Mouse (Mus musculus) layer of hippocampus, adult 2 months (tissue): ENCODE results near the gene Cwf19l1. TPM values are rescaled to one million over a fixed set of nuclear protein-coding genes. Genes with fewer than 3 reads are reported as not detected.

ENCODE experiments used
- DNase-seq, 2 experiments: peaks; one replicate each; pipeline ENCODE4 v3.0.0; 2022; ENCODE audit warnings: low spot score in 2 of 2
- H3K27ac ChIP-seq: fragments of 200-600 bp; 2 replicates; pipeline ENCODE4 v1.8.1; 2022
- H3K4me3 ChIP-seq: fragments of 200-600 bp; 2 replicates; pipeline ENCODE4 v1.8.1; 2022; ENCODE audit warnings: mild to moderate bottlenecking
- CTCF ChIP-seq: fragments of 200-600 bp; conservative IDR thresholded peaks from 2 replicates; pipeline ENCODE4 v1.8.1; 2022; ENCODE audit warnings: antibody characterized with exemption, mild to moderate bottlenecking, moderate library complexity
- total RNA-seq, 2 experiments: library from RNA; stranded (reverse); gene quantifications; 2 replicates each; pipeline ENCODE4 v1.2.3; 2021

The Cwf19l1 gene
- total RNA-seq, 2 experiments from 2014 or later: 18.0 to 19.4 TPM

DNA sequence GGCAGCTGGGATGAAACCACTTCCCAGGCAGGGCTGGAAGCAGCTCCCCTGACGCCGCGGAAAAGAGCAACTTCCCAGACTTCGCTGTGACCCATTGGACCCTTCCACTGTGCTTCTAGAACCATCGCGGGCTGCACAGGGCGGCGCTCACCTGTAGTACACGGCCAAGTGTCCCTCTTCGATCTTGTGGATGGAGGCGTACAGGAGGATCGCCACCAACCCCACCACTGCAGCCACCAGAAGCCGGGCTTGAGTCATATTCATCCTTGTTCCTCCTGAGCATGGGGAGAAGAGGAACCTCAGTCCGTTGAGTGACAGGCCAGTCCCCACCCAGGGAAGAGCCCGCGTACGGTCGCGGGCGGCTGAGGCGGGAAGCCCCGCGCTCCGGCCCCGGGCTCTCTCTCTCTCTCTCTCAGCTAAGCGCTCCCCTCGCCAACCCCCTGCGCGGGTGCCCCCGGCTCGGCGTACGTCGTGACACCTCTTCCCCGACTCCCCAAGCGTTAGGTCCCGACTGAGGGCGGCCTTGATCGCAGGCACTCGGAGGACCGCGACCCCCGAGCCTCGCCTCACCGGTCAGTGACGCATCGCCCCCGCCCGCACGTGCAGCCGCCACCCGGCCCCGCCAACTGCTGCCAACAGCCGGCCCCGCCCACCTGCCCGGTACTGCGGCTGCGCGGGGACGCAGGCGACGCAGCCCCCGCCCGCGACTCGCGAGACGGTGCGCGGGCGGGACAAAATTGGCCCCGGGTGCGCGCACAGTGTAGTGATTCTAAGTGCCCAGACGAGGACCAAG is 66.4 kb downstream of the Cwf19l1 start, which contains the start of gene Erlin1:
Gene Erlin1 (minus strand): TSS at position 665 of the 793 bp plus-strand sequence.
- TF ChIP-seq CTCF: no peak
- peak within 1 kb of the TSS; percentile 95 for H3K27ac ChIP-seq

DNA sequence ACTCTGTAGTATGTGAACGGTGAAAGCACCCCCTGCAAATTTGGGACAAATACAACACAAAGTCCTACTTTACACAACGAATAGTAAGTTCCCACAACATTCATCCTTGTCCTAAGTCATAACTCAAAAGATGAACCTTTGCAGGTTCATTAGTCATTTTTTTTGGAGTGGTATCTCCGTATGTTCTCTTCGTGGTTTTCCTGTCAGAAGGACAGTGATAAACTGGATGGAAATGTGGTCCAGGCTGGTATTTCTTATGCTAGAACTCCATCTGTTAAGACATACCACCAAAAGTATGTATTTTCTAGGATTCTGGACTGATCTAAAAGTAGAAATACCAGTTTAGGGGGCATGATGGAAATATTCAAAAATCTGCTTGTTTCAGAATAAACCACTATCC is 67.4 kb downstream of the Cwf19l1 start:
- no peak overlapping the region for H3K27ac ChIP-seq
- no peak for DNase-seq
- H3K4me3 ChIP-seq: peak overlapping the region; percentile 80
- no peak for TF ChIP-seq CTCF

More for the DNA sequence above, 66.4 kb downstream of the Cwf19l1 start, which contains the start of gene Erlin1:
- peak; percentile 82 to 90 for DNase-seq
- H3K4me3 ChIP-seq: peak within 1 kb of the TSS; percentile 80

DNA sequence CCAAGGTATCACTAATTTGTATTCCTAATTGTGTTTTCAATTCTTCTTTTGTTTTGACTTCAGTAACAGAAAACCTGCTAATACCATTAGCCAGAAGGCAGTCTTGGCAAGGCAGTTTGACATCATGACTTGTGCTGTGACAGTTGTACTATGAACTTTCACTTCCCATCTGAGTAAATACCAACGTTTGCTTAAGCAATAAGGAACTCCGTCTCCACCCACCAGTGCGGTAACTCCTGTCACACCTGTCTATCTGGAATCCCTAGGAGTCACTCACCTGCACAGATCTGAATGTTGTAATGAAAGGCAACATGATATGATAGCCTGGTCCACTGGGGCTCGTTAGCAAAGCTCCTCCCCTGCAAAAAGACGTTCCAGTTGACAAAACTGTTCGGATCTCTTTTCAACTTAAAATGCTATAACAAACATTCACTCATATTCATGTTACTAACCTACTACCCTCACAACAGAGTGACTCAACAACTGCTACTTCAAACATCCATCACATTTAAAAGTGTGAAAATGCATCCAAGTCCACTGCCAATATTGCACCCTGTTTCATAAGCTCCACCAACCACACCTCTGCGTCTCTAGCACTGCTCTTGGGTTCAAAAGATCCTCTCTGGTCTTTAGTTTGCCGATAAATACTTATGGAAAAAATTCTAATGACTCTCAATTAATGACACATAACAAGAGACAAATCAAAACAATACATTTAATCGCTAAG is 68.2 kb downstream of the Cwf19l1 start:
- Histone ChIP-seq H3K27ac (no peak overlapping the region), H3K4me3 (peak overlapping the region; percentile 1; the same call in 1 of the 2 replicates)
- DNase-seq: no peak
- no peak for TF ChIP-seq CTCF

DNA sequence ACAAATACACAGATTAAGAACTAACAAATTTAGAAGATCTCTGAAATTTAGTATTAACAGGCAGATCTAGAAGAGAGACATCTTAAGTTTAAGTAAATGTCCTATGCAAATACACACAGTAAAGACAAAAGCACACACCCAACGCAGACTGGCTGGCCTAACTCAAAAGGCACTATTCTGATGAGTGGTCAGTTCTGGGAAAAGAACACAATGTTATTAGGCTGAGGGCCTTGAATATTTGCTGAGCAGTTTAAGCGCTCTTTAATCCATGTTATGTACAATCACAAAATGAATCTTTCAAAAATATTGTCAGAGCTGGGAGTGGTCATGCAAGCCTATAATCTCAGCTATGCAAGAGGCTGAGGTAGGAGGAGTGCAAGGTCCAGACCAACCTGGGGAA is 70.9 kb downstream of the Cwf19l1 start:
- no peak for TF ChIP-seq CTCF
- Histone ChIP-seq H3K27ac (no peak overlapping the region), H3K4me3 (no peak overlapping the region)
- DNase-seq: no peak

DNA sequence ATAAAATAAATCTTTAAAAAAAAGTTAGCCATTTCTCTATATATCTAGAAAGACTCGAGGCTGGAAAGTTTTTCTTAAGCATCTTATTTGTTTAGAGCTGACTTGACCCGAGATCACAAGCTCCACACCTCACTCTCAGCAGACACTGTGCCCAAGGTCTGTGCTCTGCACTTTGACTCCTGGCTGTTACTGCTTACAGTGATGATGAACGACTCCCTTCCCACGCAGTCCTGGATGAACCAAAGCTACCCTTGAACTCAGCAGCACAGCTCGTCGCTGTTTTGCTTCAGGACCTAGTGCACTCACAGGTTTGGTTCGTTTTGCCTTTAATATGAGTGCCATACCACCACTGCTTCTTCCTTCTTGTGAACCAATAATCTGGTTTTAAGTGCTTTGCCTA is 71.9 kb downstream of the Cwf19l1 start:
- Histone ChIP-seq H3K4me3 (no peak overlapping the region), H3K27ac (no peak overlapping the region)
- no peak for TF ChIP-seq CTCF
- no peak for DNase-seq

DNA sequence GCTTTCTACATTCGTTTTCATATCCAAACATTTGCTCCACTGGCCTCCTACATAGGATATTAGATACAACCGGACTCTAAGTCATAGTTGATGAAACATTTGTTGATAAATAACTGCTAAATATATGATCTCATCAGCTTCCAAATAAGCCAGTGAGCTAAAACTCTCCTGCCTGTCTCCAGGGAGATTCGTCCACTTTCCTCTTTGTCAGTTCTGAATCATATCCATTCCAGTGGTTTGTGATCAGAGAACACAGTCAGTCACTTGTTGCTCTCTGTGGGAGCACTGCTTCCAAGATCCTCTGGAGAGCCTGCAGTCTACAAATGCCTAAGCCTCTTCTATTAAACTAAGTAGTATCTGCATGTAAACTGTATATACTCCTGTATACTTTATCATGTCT is 75.5 kb downstream of the Cwf19l1 start:
- no peak overlapping the region for H3K4me3 ChIP-seq
- no peak for TF ChIP-seq CTCF
- no peak for DNase-seq
- H3K27ac ChIP-seq: no peak overlapping the region

Other genes with a start within 250 kb of the Cwf19l1 start
- gene Dnmbp, start 195.7 kb downstream of the Cwf19l1 start, total RNA-seq: 1 to 10 TPM; 9.2 to 9.3 TPM
- gene Cpn1, start 149.3 kb downstream of the Cwf19l1 start, total RNA-seq: under 1 TPM in 1 of 2 experiments, not detected in 1; 0.36 TPM
- gene Cyp2c23, start 106.7 kb downstream of the Cwf19l1 start, total RNA-seq: not detected
- 10 to 100 TPM; 17.8 to 20.4 TPM for gene Erlin1, start 66.1 kb downstream of the Cwf19l1 start, total RNA-seq
- gene Chuk, start 28.4 kb downstream of the Cwf19l1 start, total RNA-seq: 10 to 100 TPM; 47.1 to 58.0 TPM
- gene Bloc1s2, start 10.6 kb upstream of the Cwf19l1 start, total RNA-seq: 10 to 100 TPM; 58.3 to 60.8 TPM
- under 1 TPM; 0.15 to 0.31 TPM for gene Pkd2l1, start 56.6 kb upstream of the Cwf19l1 start, total RNA-seq
- 1 to 10 TPM; 1.6 to 2.2 TPM for gene Scd3, start 67.4 kb upstream of the Cwf19l1 start, total RNA-seq
- gene Scd2, start 157.8 kb upstream of the Cwf19l1 start, total RNA-seq: 100 to 1,000 TPM; 597 to 622 TPM
- gene Scd4, start 197.2 kb upstream of the Cwf19l1 start, total RNA-seq: 1 to 10 TPM; 2.3 to 2.5 TPM